Mouse (Mus musculus): Measurements from ENCODE around the gene Sucla2.

- TF ChIP-seq CTCF (IDR thresholded peaks at IDR 0.05; ENCODE audit: control insufficient read depth, insufficient read depth, insufficient read length) (no peak), USF1 (IDR thresholded peaks at IDR 0.05; ENCODE audit: low read depth) (no peak), MYOD1 (IDR thresholded peaks at IDR 0.05; ENCODE audit: control insufficient read depth, insufficient read length, low read depth) (no peak), FOSL1 (IDR thresholded peaks at IDR 0.05; ENCODE audit: insufficient read depth, low read length, poor library complexity, severe bottlenecking) (no peak)
Measured at GRCm38 (mm10) chr14:73632648-73633263, 107.6 kb downstream of the Sucla2 start.

All from C2C12 (cell line).